Mouse (Mus musculus): ENCODE measurements around the gene Znrf2.

Znrf2 gene

GRCm38 (mm10) chr6:54925736-54926440, 109.2 kb downstream of the Znrf2 start:
- DNase-seq, result no peak

GRCm38 (mm10) chr6:54926899-54927298, 110.2 kb downstream of the Znrf2 start:
- no peak for DNase-seq

GRCm38 (mm10) chr6:54927946-54928345, 111.2 kb downstream of the Znrf2 start:
- DNase-seq, result no peak

- DNase-seq, result no peak
Observed at GRCm38 (mm10) chr6:54931641-54932040, 114.9 kb downstream of the Znrf2 start.

- DNase-seq, result no peak
Observed at GRCm38 (mm10) chr6:54932526-54932925, 115.8 kb downstream of the Znrf2 start.

- no peak for DNase-seq
Observed at GRCm38 (mm10) chr6:54933216-54933615, 116.5 kb downstream of the Znrf2 start.

GRCm38 (mm10) chr6:54933866-54934265, 117.2 kb downstream of the Znrf2 start:
- no peak for DNase-seq

- DNase-seq, result no peak
Observed at GRCm38 (mm10) chr6:54934313-54934712, 117.6 kb downstream of the Znrf2 start.

GRCm38 (mm10) chr6:54934930-54935329, 118.2 kb downstream of the Znrf2 start:
- no peak for DNase-seq

- DNase-seq, result no peak
Observed at GRCm38 (mm10) chr6:54936496-54936895, 119.8 kb downstream of the Znrf2 start.

- no peak for DNase-seq
Observed at GRCm38 (mm10) chr6:54939631-54940030, 122.9 kb downstream of the Znrf2 start.

GRCm38 (mm10) chr6:54940126-54940525, 123.4 kb downstream of the Znrf2 start:
- DNase-seq, result no peak

- no peak for DNase-seq
Observed at GRCm38 (mm10) chr6:54941149-54941548, 124.4 kb downstream of the Znrf2 start.

Measured in right cerebral cortex, postnatal 14 days (tissue).